Mouse (Mus musculus) MEL (cell line): ENCODE results near the gene Ccdc3. TPM values are rescaled to one million over a fixed set of nuclear protein-coding genes. Genes with fewer than 3 reads are reported as not detected.
"Not testable (repeated sequence)": the region's sequence is repeated elsewhere in the genome, so short reads cannot be mapped to it uniquely, and the experiment has no call there.

Experiments used
- DNase-seq: peaks from one replicate; pipeline ENCODE4 v3.0.0; 2011; ENCODE audit warnings: low read depth, low spot score
- H3K27ac ChIP-seq: 2 replicates; pipeline ENCODE4 v1.5.1; 2012; ENCODE audit warnings: low read depth, mild to moderate bottlenecking, control low read depth, low read length, moderate library complexity; ENCODE audit not compliant: control insufficient read depth
- H3K27me3 ChIP-seq, 2 experiments: fragments of 150-350 bp in 1 of 2; sonication (generic) in 1 of 2; 2 replicates each; pipeline ENCODE4 v1.6.1; 2012; ENCODE audit warnings: low read length in 2 of 2, mild to moderate bottlenecking in 2 of 2, improper control_type of control experiment in 1 of 2, moderate library complexity in 1 of 2; ENCODE audit not compliant: insufficient read depth in 2 of 2, control insufficient read depth in 1 of 2
- H3K36me3 ChIP-seq, 2 experiments: 2 replicates each; pipeline ENCODE4 v1.6.1; 2012 to 2014; ENCODE audit warnings: low read length in 2 of 2, improper control_type of control experiment in 1 of 2, inconsistent platforms in 1 of 2, mild to moderate bottlenecking in 1 of 2; ENCODE audit not compliant: insufficient read depth in 2 of 2, control insufficient read depth in 1 of 2
- H3K4me1 ChIP-seq, 2 experiments: fragments of 150-350 bp in 1 of 2; sonication (generic) in 1 of 2; 2 replicates each; pipeline ENCODE4 v1.6.1; 2012; ENCODE audit warnings: low read length in 2 of 2, improper control_type of control experiment in 1 of 2, mild to moderate bottlenecking in 1 of 2; ENCODE audit not compliant: insufficient read depth in 2 of 2, control insufficient read depth in 1 of 2
- H3K4me3 ChIP-seq, 2 experiments: fragments of 150-350 bp in 1 of 2; sonication (generic) in 1 of 2; 2 replicates each; pipeline ENCODE4 v1.5.1; 2012; ENCODE audit warnings: low read depth in 2 of 2, low read length in 2 of 2, mild to moderate bottlenecking in 2 of 2, moderate library complexity in 2 of 2, control low read depth in 1 of 2, improper control_type of control experiment in 1 of 2; ENCODE audit not compliant: control insufficient read depth in 1 of 2, insufficient read depth in 1 of 2
- H3K79me2 ChIP-seq: 2 replicates; pipeline ENCODE4 v1.6.1; 2012; ENCODE audit warnings: mild to moderate bottlenecking, low read length, moderate library complexity; ENCODE audit not compliant: control insufficient read depth, poor library complexity, insufficient read depth
- H3K9ac ChIP-seq: 2 replicates; pipeline ENCODE4 v1.6.1; 2012; ENCODE audit warnings: low read depth, mild to moderate bottlenecking, control low read depth, low read length, moderate library complexity; ENCODE audit not compliant: control insufficient read depth, poor library complexity, severe bottlenecking
- H3K9me3 ChIP-seq: fragments of 150-350 bp; sonication (generic); replicated peaks from 2 replicates; pipeline ENCODE4 v1.6.1; 2012; ENCODE audit warnings: mild to moderate bottlenecking, low read length, improper control_type of control experiment, moderate library complexity; ENCODE audit not compliant: insufficient read depth
- BHLHE40 ChIP-seq: IDR thresholded peaks from 2 replicates; pipeline ENCODE4 v1.6.1; 2012; ENCODE audit warnings: low read depth, mild to moderate bottlenecking, inconsistent platforms, low read length, improper control_type of control experiment, borderline replicate concordance
- CHD1 ChIP-seq: IDR thresholded peaks from 2 replicates; pipeline ENCODE4 v1.6.1; 2012; ENCODE audit warnings: low read depth, mild to moderate bottlenecking, inconsistent platforms, low read length, improper control_type of control experiment
- CHD2 ChIP-seq: IDR thresholded peaks from 2 replicates; pipeline ENCODE4 v1.6.1; 2011; ENCODE audit warnings: low read length, improper control_type of control experiment
- CTCF ChIP-seq, 3 experiments: IDR thresholded peaks in 2 of 3; conservative IDR thresholded peaks in 1 of 3; 2 replicates each; pipeline ENCODE4 v1.5.1; 2011 to 2012; ENCODE audit warnings: low read length in 3 of 3, low read depth in 2 of 3, mild to moderate bottlenecking in 2 of 3, improper control_type of control experiment in 1 of 3, inconsistent platforms in 1 of 3, mixed read lengths in 1 of 3, moderate library complexity in 1 of 3; ENCODE audit not compliant: control insufficient read depth in 1 of 3, insufficient read depth in 1 of 3, poor library complexity in 1 of 3, severe bottlenecking in 1 of 3
- ELF1 ChIP-seq: IDR thresholded peaks from 2 replicates; pipeline ENCODE4 v1.6.1; 2014; ENCODE audit warnings: low read depth, mild to moderate bottlenecking, inconsistent platforms, low read length, improper control_type of control experiment, moderate library complexity
- EP300 ChIP-seq, 2 experiments: IDR thresholded peaks; 2 replicates each; pipeline ENCODE4 v1.6.1; 2011; ENCODE audit warnings: improper control_type of control experiment in 2 of 2, low read length in 2 of 2, low read depth in 1 of 2, mild to moderate bottlenecking in 1 of 2
- ETS1 ChIP-seq: IDR thresholded peaks from 2 replicates; pipeline ENCODE4 v1.6.1; 2012; ENCODE audit warnings: low read depth, mild to moderate bottlenecking, inconsistent platforms, low read length, improper control_type of control experiment, moderate library complexity
- GABPA ChIP-seq: IDR thresholded peaks from 2 replicates; pipeline ENCODE4 v1.6.1; 2012; ENCODE audit warnings: low read depth, mild to moderate bottlenecking, inconsistent platforms, low read length, improper control_type of control experiment, moderate library complexity
- GATA1 ChIP-seq: IDR thresholded peaks from 2 replicates; pipeline ENCODE4 v1.6.1; 2011; ENCODE audit warnings: low read depth, low read length, improper control_type of control experiment
- KAT2A ChIP-seq: conservative IDR thresholded peaks from 2 replicates; pipeline ENCODE4 v1.6.1; 2012; ENCODE audit warnings: low read depth, low read length, improper control_type of control experiment, inconsistent platforms
- MAFK ChIP-seq: IDR thresholded peaks from 2 replicates; pipeline ENCODE4 v1.6.1; 2011; ENCODE audit warnings: low read depth, mild to moderate bottlenecking, low read length, improper control_type of control experiment, borderline replicate concordance
- MAX ChIP-seq: IDR thresholded peaks from 2 replicates; pipeline ENCODE4 v1.6.1; 2011; ENCODE audit warnings: low read length, improper control_type of control experiment
- MXI1 ChIP-seq: IDR thresholded peaks from 2 replicates; pipeline ENCODE4 v1.6.1; 2011; ENCODE audit warnings: mild to moderate bottlenecking, low read depth, low read length, improper control_type of control experiment
- NELFE ChIP-seq: IDR thresholded peaks from 2 replicates; pipeline ENCODE4 v1.6.1; 2011; ENCODE audit warnings: low read depth, low read length, improper control_type of control experiment
- NRF1 ChIP-seq: IDR thresholded peaks from 2 replicates; pipeline ENCODE4 v1.6.1; 2014; ENCODE audit warnings: low read depth, mild to moderate bottlenecking, inconsistent platforms, low read length, improper control_type of control experiment, moderate library complexity; ENCODE audit not compliant: poor library complexity, insufficient read depth, severe bottlenecking
- POLR2A ChIP-seq, 2 experiments: IDR thresholded peaks; 2 replicates each; pipeline ENCODE4 v1.6.1; 2011 to 2012; ENCODE audit warnings: low read length in 2 of 2, mild to moderate bottlenecking in 2 of 2, control low read depth in 1 of 2, improper control_type of control experiment in 1 of 2, low read depth in 1 of 2, moderate library complexity in 1 of 2; ENCODE audit not compliant: control insufficient read depth in 1 of 2, insufficient read depth in 1 of 2, poor library complexity in 1 of 2
- POLR2AphosphoS2 ChIP-seq: IDR thresholded peaks from 2 replicates; pipeline ENCODE4 v1.6.1; 2011; ENCODE audit warnings: low read length, improper control_type of control experiment
- RAD21 ChIP-seq: IDR thresholded peaks from 2 replicates; pipeline ENCODE4 v1.6.1; 2011; ENCODE audit warnings: mild to moderate bottlenecking, low read depth, low read length, improper control_type of control experiment
- RCOR1 ChIP-seq: IDR thresholded peaks from 2 replicates; pipeline ENCODE4 v1.6.1; 2012; ENCODE audit warnings: low read depth, mild to moderate bottlenecking, inconsistent platforms, low read length, improper control_type of control experiment
- SMC3 ChIP-seq: IDR thresholded peaks from 2 replicates; pipeline ENCODE4 v1.6.1; 2011; ENCODE audit warnings: low read depth, low read length, improper control_type of control experiment
- TBP ChIP-seq: IDR thresholded peaks from 2 replicates; pipeline ENCODE4 v1.8.0; 2011; ENCODE audit warnings: low read depth, low read length, improper control_type of control experiment
- TCF12 ChIP-seq: IDR thresholded peaks from 2 replicates; pipeline ENCODE4 v1.6.1; 2014; ENCODE audit warnings: low read depth, mild to moderate bottlenecking, inconsistent platforms, low read length, improper control_type of control experiment, moderate library complexity
- USF1 ChIP-seq: IDR thresholded peaks from 2 replicates; pipeline ENCODE4 v1.6.1; 2014; ENCODE audit warnings: low read depth, mild to moderate bottlenecking, inconsistent platforms, low read length, improper control_type of control experiment, moderate library complexity
- USF2 ChIP-seq, 2 experiments: IDR thresholded peaks; 2 replicates each; pipeline ENCODE4 v1.6.1; 2011 to 2012; ENCODE audit warnings: improper control_type of control experiment in 2 of 2, low read length in 2 of 2, borderline replicate concordance in 1 of 2, inconsistent platforms in 1 of 2, low read depth in 1 of 2, mild to moderate bottlenecking in 1 of 2; ENCODE audit not compliant: insufficient read depth in 1 of 2
- ZKSCAN1 ChIP-seq: IDR thresholded peaks from 2 replicates; pipeline ENCODE4 v1.6.1; 2012; ENCODE audit warnings: low read depth, mild to moderate bottlenecking, inconsistent platforms, low read length, improper control_type of control experiment, moderate library complexity
- ZNF384 ChIP-seq: IDR thresholded peaks from 2 replicates; pipeline ENCODE4 v1.6.1; 2012; ENCODE audit warnings: low read depth, mild to moderate bottlenecking, inconsistent platforms, low read length, improper control_type of control experiment
- polyA plus RNA-seq, 2 experiments: library from polyadenylated mRNA; stranded (reverse) in 1 of 2; unstranded in 1 of 2; fragments of >175 nt in 1 of 2; fragments of >200 nt in 1 of 2; gene quantifications; 2 replicates each; pipeline versions ENCODE4 v1.2.1 to v1.2.4; 2012; ENCODE audit warnings: low replicate concordance in 2 of 2, low read depth in 1 of 2; ENCODE audit not compliant: insufficient read length in 2 of 2, insufficient read depth in 1 of 2, missing spikeins in 1 of 2
- total RNA-seq: library from RNA; depleted of rRNA; stranded (reverse); fragments of 300-350 nt; gene quantifications from 2 replicates; pipeline ENCODE4 v1.2.3, GENCODE M21; 2012

Ccdc3 gene
- total and polyA plus RNA-seq, 3 experiments, result not detected

GRCm38 (mm10) chr2:5241469-5241897 lies 103.9 kb downstream of the Ccdc3 start:
- Histone ChIP-seq H3K27me3 (peaks cover 0 to 2% of the 10 kb centered on the region in 2 experiments), H3K79me2 (no peaks in the 10 kb centered on the region), H3K36me3 (no peaks in the 10 kb centered on the region), H3K27ac (no peak overlapping the region), H3K4me1 (no peaks in the 10 kb centered on the region), H3K9me3 (no peaks in the 10 kb centered on the region), H3K4me3 (no peak overlapping the region), H3K9ac (no peak overlapping the region)
- no peak for DNase-seq
- TF ChIP-seq USF2 (IDR thresholded peaks at IDR 0.05; ENCODE audit: borderline replicate concordance in 1 of 2, insufficient read depth in 1 of 2, low read depth in 1 of 2, low read length in 2 of 2) (no peak), MAFK (no peak), CHD2 (no peak), GABPA (no peak), TBP (no peak), POLR2A (IDR thresholded peaks at IDR 0.05; ENCODE audit: control insufficient read depth in 1 of 2, insufficient read depth in 1 of 2, low read depth in 1 of 2, low read length in 2 of 2, poor library complexity in 1 of 2) (no peak), GATA1 (no peak), NRF1 (no peak), RAD21 (no peak), ELF1 (no peak), NELFE (no peak), BHLHE40 (no peak), CHD1 (no peak), SMC3 (no peak), USF1 (no peak)

- not testable (repeated sequence) for H3K4me3 ChIP-seq, H3K27ac ChIP-seq, H3K27me3 ChIP-seq, H3K9ac ChIP-seq, H3K79me2 ChIP-seq, H3K9me3 ChIP-seq, H3K36me3 ChIP-seq, H3K4me1 ChIP-seq
- peak; percentile 40 for DNase-seq
Observed at GRCm38 (mm10) chr2:5249199-5249598, 111.6 kb downstream of the Ccdc3 start.

- H3K27ac ChIP-seq, result no peak overlapping the region
- no peaks in the 10 kb centered on the region; a peak in 1 of 4 replicates for H3K27me3 ChIP-seq
- no peak overlapping the region for H3K4me3 ChIP-seq
- TF ChIP-seq RAD21 (peak; percentile 33), ETS1 (no peak), ZKSCAN1 (no peak), MAX (0 out of 2 replicates have a peak, but pooled peaks have one; percentile 42), SMC3 (peak; percentile 43), KAT2A (no peak), TCF12 (no peak), ZNF384 (peak; percentile 37; the same call in 1 of the 2 replicates), GATA1 (peak; percentile 75), MXI1 (no peak), RCOR1 (peak; percentile 56; the same call in 1 of the 2 replicates), EP300 (IDR thresholded peaks at IDR 0.05; ENCODE audit: low read depth in 1 of 2, low read length in 2 of 2) (0 out of 4 replicates have a peak, but pooled peaks of 1 of the 2 experiments have one; percentile 28), CTCF (IDR thresholded peaks at IDR 0.05 in 2 of 3, conservative IDR thresholded peaks at IDR 0.05 in 1 of 3; ENCODE audit: control insufficient read depth in 1 of 3, insufficient read depth in 1 of 3, low read depth in 2 of 3, low read length in 3 of 3, poor library complexity in 1 of 3, severe bottlenecking in 1 of 3) (peak in 1 of 3 experiments; percentile 37; a peak in 2 of 6 replicates), POLR2AphosphoS2 (no peak)
- TF ChIP-seq, all 39 proteins: peak for 8
- H3K79me2 ChIP-seq, result no peaks in the 10 kb centered on the region
- no peaks in the 10 kb centered on the region for H3K36me3 ChIP-seq
- peak; percentile 76 for DNase-seq
- no peak overlapping the region for H3K9ac ChIP-seq
- H3K9me3 ChIP-seq, result no peaks in the 10 kb centered on the region
- H3K4me1 ChIP-seq, result no peaks in the 10 kb centered on the region
Observed at GRCm38 (mm10) chr2:5249969-5250368, 112.4 kb downstream of the Ccdc3 start.
